Mouse (Mus musculus) kidney, adult 2 months (tissue): Measurements from ENCODE around the gene Lrmda. TPM values are rescaled to one million over a fixed set of nuclear protein-coding genes. Genes with fewer than 3 reads are reported as not detected.
A peak's percentile ranks its signal among the peaks of the same experiment; 100 is the strongest.

Source experiments
- DNase-seq: peaks from one replicate; pipeline ENCODE4 v3.0.0; 2021
- H3K27ac ChIP-seq: fragments of 200-500 bp; 2 replicates; pipeline ENCODE4 v1.5.1; 2012; ENCODE audit warnings: low read depth, low read length, control low read depth, inconsistent platforms; ENCODE audit not compliant: insufficient read depth
- H3K27me3 ChIP-seq: fragments of 200-500 bp; replicated peaks from 2 replicates; pipeline ENCODE4 v1.6.1; 2012; ENCODE audit warnings: mild to moderate bottlenecking, moderate library complexity, low read length, inconsistent platforms; ENCODE audit not compliant: control insufficient read depth, insufficient read depth
- H3K36me3 ChIP-seq: fragments of 200-500 bp; 2 replicates; pipeline ENCODE4 v1.6.1; 2012; ENCODE audit warnings: mild to moderate bottlenecking, moderate library complexity, low read length, inconsistent platforms; ENCODE audit not compliant: control insufficient read depth, insufficient read depth
- H3K4me1 ChIP-seq: fragments of 200-500 bp; 2 replicates; pipeline ENCODE4 v1.6.1; 2011; ENCODE audit warnings: low read length; ENCODE audit not compliant: control insufficient read depth, insufficient read depth
- H3K4me3 ChIP-seq: fragments of 200-500 bp; 2 replicates; pipeline ENCODE4 v1.5.1; 2011; ENCODE audit warnings: mild to moderate bottlenecking, low read depth, low read length, control low read depth; ENCODE audit not compliant: insufficient read depth
- CTCF ChIP-seq: fragments of 200-500 bp; conservative IDR thresholded peaks from 2 replicates; pipeline ENCODE4 v1.5.1; 2011; ENCODE audit warnings: low read depth, mild to moderate bottlenecking, control low read depth, low read length, moderate library complexity, mixed read lengths; ENCODE audit not compliant: insufficient read depth, insufficient read length
- POLR2A ChIP-seq: fragments of 200-500 bp; IDR thresholded peaks from one replicate; pipeline ENCODE4 v1.6.1; 2011; ENCODE audit warnings: low read depth, low read length, control low read depth
- WGBS: fragments of 180-500 bp; shearing (Covaris S2); methylation state at CpG from one replicate; pipeline ENCODE4 v1.1.7; 2018; 5-methylcytosine and 5-hydroxymethylcytosine counted together
- polyA plus RNA-seq: library from polyadenylated mRNA; depleted of rRNA; stranded (reverse); fragments of >200 nt; gene quantifications from 2 replicates; pipeline ENCODE4 v1.2.3, GENCODE M21; 2012

Gene Lrmda
- polyA plus RNA-seq, 1 experiment = 3.3 TPM

GRCm38 (mm10) chr14:22101961-22102805 is 82.7 kb downstream of the Lrmda start:
- Histone ChIP-seq H3K27ac (no peak overlapping the region), H3K27me3 (no peaks in the 10 kb centered on the region), H3K4me3 (no peak overlapping the region), H3K36me3 (no peaks in the 10 kb centered on the region), H3K4me1 (peaks cover 5% of the 10 kb centered on the region; the same call in 1 of the 2 replicates)
- 88% methylated on average over 14 of the region's 14 CpGs for WGBS
- TF ChIP-seq POLR2A (no peak), CTCF (no peak)
- DNase-seq = no peak

GRCm38 (mm10) chr14:22105855-22106254 is 86.3 kb downstream of the Lrmda start:
- H3K27ac ChIP-seq = no peak overlapping the region
- no peak overlapping the region for H3K4me3 ChIP-seq
- TF ChIP-seq POLR2A = no peak
- no peak for TF ChIP-seq CTCF
- no peaks in the 10 kb centered on the region for H3K27me3 ChIP-seq
- 50% methylated on average over 4 of the region's 4 CpGs for WGBS
- no peaks in the 10 kb centered on the region for H3K36me3 ChIP-seq
- DNase-seq = no peak
- H3K4me1 ChIP-seq = peaks cover 5% of the 10 kb centered on the region; the same call in 1 of the 2 replicates

GRCm38 (mm10) chr14:22106777-22107176 is 87.3 kb downstream of the Lrmda start:
- no peak overlapping the region for H3K4me3 ChIP-seq
- H3K4me1 ChIP-seq = peaks cover 5% of the 10 kb centered on the region; the same call in 1 of the 2 replicates
- H3K27ac ChIP-seq = no peak overlapping the region
- 51% methylated on average over 3 of the region's 3 CpGs for WGBS
- TF ChIP-seq CTCF (no peak), POLR2A (no peak)
- DNase-seq = peak; percentile 29
- no peaks in the 10 kb centered on the region for H3K36me3 ChIP-seq
- H3K27me3 ChIP-seq = no peaks in the 10 kb centered on the region

GRCm38 (mm10) chr14:22109423-22109822 is 89.9 kb downstream of the Lrmda start:
- no peak overlapping the region for H3K4me3 ChIP-seq
- H3K27me3 ChIP-seq = no peaks in the 10 kb centered on the region
- DNase-seq = no peak
- peaks cover 5% of the 10 kb centered on the region; the same call in 1 of the 2 replicates for H3K4me1 ChIP-seq
- no peaks in the 10 kb centered on the region for H3K36me3 ChIP-seq
- no peak for TF ChIP-seq POLR2A
- no peak for TF ChIP-seq CTCF
- 72% methylated on average over 4 of the region's 4 CpGs for WGBS
- no peak overlapping the region for H3K27ac ChIP-seq

GRCm38 (mm10) chr14:22113463-22114361 is 94.2 kb downstream of the Lrmda start:
- Histone ChIP-seq H3K36me3 (no peaks in the 10 kb centered on the region), H3K4me1 (no peaks in the 10 kb centered on the region), H3K27me3 (no peaks in the 10 kb centered on the region), H3K27ac (no peak overlapping the region), H3K4me3 (no peak overlapping the region)
- DNase-seq = no peak
- 86% methylated on average over 8 of the region's 8 CpGs for WGBS
- no peak for TF ChIP-seq CTCF
- TF ChIP-seq POLR2A = no peak

GRCm38 (mm10) chr14:22114651-22115351 is 95.3 kb downstream of the Lrmda start:
- Histone ChIP-seq H3K4me1 (no peaks in the 10 kb centered on the region), H3K27me3 (no peaks in the 10 kb centered on the region), H3K27ac (no peak overlapping the region), H3K4me3 (no peak overlapping the region), H3K36me3 (no peaks in the 10 kb centered on the region)
- WGBS = 65% methylated on average over 18 of the region's 18 CpGs
- no peak for TF ChIP-seq CTCF
- no peak for TF ChIP-seq POLR2A
- no peak for DNase-seq
